Mouse (Mus musculus): Measurements from ENCODE around the gene Atg10. TPM values are rescaled to one million over a fixed set of nuclear protein-coding genes. Genes with fewer than 3 reads are reported as not detected.
A peak's percentile ranks its signal among the peaks of the same experiment; 100 is the strongest.

Gene Atg10
- polyA plus RNA-seq, 1 experiment from 2014 or later, result 15.1 TPM

DNA sequence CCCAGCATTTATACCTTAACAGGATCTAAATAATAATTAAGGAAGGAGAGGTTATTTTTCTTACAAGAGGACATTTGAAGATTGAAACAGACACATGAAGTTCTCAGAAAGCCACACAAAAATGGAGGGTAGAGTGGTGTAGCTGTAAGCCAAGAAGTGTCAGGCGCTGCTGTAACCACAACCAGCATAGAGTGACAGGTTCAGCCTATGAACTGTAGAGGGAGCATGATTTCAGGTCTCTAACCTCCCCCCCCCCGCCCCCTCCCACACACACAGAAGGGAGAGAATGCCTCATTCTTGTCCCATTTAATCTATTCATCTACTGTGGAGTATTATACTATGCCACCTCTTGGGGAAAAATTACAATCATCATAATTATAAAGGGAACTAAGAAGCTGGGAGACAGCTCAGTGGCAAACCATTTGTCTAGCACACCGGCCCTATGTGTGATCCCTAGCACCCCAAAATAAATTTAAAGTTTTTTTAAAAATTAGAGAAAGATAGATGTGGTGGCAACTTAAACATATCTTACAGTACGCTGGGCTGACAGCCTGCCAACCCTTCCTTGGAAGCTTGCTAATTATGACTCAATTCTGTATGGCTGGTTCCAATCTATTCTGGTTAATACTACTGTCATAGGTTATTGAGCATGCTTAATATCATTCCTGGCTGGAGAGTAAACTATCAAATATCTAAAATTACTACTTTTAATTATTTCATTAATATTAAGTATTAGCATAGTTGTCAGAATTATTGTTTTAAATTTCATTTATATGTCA is 68.2 kb downstream of the Atg10 start:
- Histone ChIP-seq H3K27ac (no peak overlapping the region), H3K36me3 (no peaks in the 10 kb centered on the region), H3K4me3 (no peak overlapping the region), H3K4me1 (no peaks in the 10 kb centered on the region), H3K27me3 (ENCODE audit: insufficient read depth, poor library complexity, severe bottlenecking) (no peaks in the 10 kb centered on the region), H3K9me3 (no peaks in the 10 kb centered on the region)
- DNase-seq (ENCODE audit: low spot score), result no peak
- WGBS, result 75% methylated on average over 4 of the region's 4 CpGs

DNA sequence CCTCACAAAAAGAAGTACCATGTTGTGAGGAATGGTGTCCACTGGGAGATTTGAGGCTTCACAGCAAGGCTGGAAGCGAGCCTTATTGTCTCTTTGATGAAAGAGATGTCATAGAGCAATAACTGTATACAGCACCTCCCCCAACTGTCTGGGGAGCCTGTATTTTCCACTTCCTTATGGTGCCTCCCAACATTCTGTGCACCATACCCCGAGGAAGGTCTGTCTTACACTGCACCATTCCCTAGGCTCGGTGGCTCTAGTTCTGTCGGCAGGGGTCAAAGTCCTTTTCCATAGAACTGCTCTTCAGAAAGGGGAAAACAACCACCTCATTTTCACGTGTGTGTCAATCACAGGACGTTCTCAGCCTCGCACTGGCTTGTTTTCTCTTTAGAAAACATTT is 69.1 kb downstream of the Atg10 start:
- Histone ChIP-seq H3K4me3 (no peak overlapping the region), H3K4me1 (no peaks in the 10 kb centered on the region), H3K27ac (no peak overlapping the region), H3K27me3 (ENCODE audit: insufficient read depth, poor library complexity, severe bottlenecking) (no peaks in the 10 kb centered on the region), H3K36me3 (no peaks in the 10 kb centered on the region), H3K9me3 (no peaks in the 10 kb centered on the region)
- WGBS, result 78% methylated on average over 7 of the region's 7 CpGs
- no peak for DNase-seq (ENCODE audit: low spot score)

DNA sequence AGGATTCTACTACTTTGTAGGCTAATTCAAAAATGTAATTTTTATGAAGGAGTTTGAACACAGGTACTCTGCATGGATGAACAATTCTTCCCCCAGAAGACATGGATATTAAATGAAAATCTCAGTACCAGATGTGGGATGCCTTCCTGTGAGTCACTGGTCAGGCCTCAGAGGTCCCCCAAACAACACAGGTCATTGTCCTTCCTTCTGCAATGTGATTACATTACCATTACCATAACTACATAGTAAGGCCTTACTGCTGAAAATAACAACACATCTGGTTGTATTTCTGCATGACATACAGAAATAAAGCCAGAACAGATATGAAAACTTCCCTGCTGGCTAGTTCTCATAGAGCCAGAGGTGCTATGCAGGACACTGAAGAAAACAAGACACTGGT is 87.4 kb downstream of the Atg10 start:
- H3K27ac ChIP-seq, result no peak overlapping the region
- H3K4me3 ChIP-seq, result no peak overlapping the region
- peaks cover 7% of the 10 kb centered on the region; the same call in 1 of the 2 replicates for H3K4me1 ChIP-seq
- no peaks in the 10 kb centered on the region for H3K27me3 ChIP-seq (ENCODE audit: insufficient read depth, poor library complexity, severe bottlenecking)
- no peaks in the 10 kb centered on the region for H3K9me3 ChIP-seq
- no peaks in the 10 kb centered on the region for H3K36me3 ChIP-seq
- DNase-seq (ENCODE audit: low spot score), result no peak

DNA sequence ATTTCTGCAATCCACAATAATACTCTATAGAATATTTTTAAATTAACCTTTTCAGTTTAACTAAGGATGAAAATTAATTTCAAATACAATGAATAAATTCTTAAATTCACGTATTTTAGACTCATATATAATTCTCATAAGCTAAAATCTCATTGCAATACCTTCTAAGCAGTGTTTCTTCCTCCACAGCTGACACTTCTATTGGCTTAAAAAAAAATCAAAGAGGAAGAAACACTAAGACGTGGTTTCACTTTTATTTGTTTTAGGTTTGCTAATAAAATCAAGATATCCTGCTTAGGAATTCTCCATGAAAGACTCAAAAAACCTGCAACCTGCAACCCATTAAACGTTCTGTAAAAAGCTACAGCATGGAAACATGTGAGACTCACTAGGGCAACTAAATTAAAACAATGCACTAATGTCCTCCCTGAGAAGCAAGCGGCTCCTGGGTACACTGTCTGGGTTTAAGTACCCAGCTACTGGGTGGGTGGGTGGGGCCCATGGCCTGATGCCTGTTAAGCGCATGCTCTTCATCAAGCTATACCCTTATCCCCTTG is 90.4 kb downstream of the Atg10 start:
- Histone ChIP-seq H3K9me3 (no peaks in the 10 kb centered on the region), H3K27ac (no peak overlapping the region), H3K4me1 (peaks cover 5% of the 10 kb centered on the region; the same call in 1 of the 2 replicates), H3K4me3 (no peak overlapping the region), H3K36me3 (no peaks in the 10 kb centered on the region), H3K27me3 (ENCODE audit: insufficient read depth, poor library complexity, severe bottlenecking) (no peaks in the 10 kb centered on the region)
- WGBS, result 78% methylated on average over 5 of the region's 5 CpGs
- no peak for DNase-seq (ENCODE audit: low spot score)

DNA sequence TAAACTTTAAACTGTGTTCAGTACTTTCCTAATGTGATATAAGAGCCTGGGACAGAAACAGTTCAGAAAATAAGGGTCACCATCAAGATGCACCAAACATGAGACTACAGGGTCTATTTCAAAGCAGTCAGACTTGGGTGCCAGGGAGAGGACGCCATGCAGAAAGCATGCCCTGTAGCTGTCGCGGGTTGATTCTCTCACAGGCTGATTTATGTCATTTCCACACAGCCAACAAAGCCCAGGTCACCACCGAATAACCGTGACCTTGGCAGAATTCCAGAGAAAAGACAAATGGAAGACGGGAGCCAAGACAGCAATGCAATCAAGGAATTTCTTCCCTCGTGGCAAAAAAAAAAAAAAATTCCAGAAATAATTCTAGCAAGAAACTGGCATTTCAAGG is 94.7 kb downstream of the Atg10 start:
- Histone ChIP-seq H3K4me3 (no peak overlapping the region), H3K27me3 (ENCODE audit: insufficient read depth, poor library complexity, severe bottlenecking) (no peaks in the 10 kb centered on the region), H3K36me3 (no peaks in the 10 kb centered on the region), H3K4me1 (peaks cover 5% of the 10 kb centered on the region; the same call in 1 of the 2 replicates), H3K27ac (no peak overlapping the region), H3K9me3 (no peaks in the 10 kb centered on the region)
- WGBS, result 51% methylated on average over 7 of the region's 7 CpGs
- DNase-seq (ENCODE audit: low spot score), result no peak

DNA sequence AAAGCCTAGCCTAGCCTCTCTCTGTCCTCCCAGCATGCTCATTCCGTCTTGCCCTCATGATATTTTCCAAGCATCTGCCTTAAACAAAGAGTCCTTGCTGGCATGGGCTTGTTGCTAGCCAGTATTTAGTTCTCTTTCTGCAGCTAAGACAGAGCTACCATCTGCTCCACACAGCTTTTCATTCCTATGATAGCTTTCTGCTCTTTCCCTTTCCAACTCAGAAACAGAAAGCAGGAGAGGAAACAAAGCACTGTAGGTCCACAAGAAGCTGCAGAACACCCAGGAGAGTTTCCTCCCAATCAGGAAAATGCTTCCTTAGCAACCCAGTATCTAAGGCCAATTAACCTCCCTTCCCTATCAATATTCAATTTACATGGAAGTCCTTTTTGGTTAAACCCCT is 95.2 kb downstream of the Atg10 start:
- H3K9me3 ChIP-seq, result no peaks in the 10 kb centered on the region
- H3K36me3 ChIP-seq, result no peaks in the 10 kb centered on the region
- no peaks in the 10 kb centered on the region for H3K27me3 ChIP-seq (ENCODE audit: insufficient read depth, poor library complexity, severe bottlenecking)
- no peak overlapping the region for H3K27ac ChIP-seq
- no peak for DNase-seq (ENCODE audit: low spot score)
- no peak overlapping the region for H3K4me3 ChIP-seq
- H3K4me1 ChIP-seq, result peaks cover 5% of the 10 kb centered on the region; the same call in 1 of the 2 replicates
- WGBS, result 68% methylated on average over 1 of the region's 1 CpGs

DNA sequence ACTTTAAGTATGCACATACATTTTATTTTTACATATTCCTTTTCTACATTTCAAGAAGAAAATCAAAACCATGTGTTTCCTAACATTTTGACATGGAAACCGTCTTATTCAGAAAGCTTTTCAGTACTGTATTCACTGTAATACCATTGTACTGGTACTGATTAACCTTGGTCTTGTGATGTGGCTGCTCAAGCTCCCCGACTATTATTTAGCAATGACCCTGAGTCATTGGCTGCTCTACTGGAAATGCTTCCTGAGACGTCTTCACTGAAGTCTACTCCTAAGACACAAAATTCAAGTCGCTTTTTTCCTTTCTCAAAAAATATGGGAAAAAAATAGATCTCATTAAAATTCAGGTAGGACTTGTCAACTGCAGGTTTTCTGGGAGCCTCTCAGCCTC is 105.6 kb downstream of the Atg10 start:
- WGBS, result 82% methylated on average over 4 of the region's 4 CpGs
- Histone ChIP-seq H3K27ac (no peak overlapping the region), H3K4me3 (no peak overlapping the region)

DNA sequence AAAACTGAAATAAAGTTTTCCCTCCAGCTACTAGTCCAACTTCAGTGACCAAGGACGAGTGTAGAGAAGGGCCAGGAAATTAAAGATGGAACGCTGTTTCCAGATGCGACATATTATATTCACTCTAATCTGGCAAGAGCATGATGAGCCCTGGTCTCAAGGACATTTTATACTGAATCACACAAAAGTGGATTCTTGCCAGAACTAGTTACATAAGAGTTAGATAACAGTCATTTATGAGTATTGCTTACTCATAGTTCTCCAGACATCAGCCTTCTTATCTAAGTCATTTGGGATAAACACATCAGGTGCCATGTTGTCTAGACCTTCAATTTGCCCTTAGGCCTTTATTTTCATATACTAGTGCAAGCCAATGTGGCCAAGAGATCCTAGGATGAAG is 108.9 kb downstream of the Atg10 start:
- no peak overlapping the region for H3K4me3 ChIP-seq
- WGBS, result 87% methylated on average over 3 of the region's 3 CpGs
- no peaks in the 10 kb centered on the region for H3K36me3 ChIP-seq
- H3K4me1 ChIP-seq, result no peaks in the 10 kb centered on the region
- no peak for DNase-seq (ENCODE audit: low spot score)
- no peaks in the 10 kb centered on the region for H3K27me3 ChIP-seq (ENCODE audit: insufficient read depth, poor library complexity, severe bottlenecking)
- H3K27ac ChIP-seq, result no peak overlapping the region
- no peaks in the 10 kb centered on the region for H3K9me3 ChIP-seq

More for the DNA sequence above, 105.6 kb downstream of the Atg10 start:
- H3K27me3 ChIP-seq (ENCODE audit: insufficient read depth, poor library complexity, severe bottlenecking), result no peaks in the 10 kb centered on the region
- no peaks in the 10 kb centered on the region for H3K36me3 ChIP-seq
- no peak for DNase-seq (ENCODE audit: low spot score)
- H3K4me1 ChIP-seq, result no peaks in the 10 kb centered on the region
- H3K9me3 ChIP-seq, result no peaks in the 10 kb centered on the region

DNA sequence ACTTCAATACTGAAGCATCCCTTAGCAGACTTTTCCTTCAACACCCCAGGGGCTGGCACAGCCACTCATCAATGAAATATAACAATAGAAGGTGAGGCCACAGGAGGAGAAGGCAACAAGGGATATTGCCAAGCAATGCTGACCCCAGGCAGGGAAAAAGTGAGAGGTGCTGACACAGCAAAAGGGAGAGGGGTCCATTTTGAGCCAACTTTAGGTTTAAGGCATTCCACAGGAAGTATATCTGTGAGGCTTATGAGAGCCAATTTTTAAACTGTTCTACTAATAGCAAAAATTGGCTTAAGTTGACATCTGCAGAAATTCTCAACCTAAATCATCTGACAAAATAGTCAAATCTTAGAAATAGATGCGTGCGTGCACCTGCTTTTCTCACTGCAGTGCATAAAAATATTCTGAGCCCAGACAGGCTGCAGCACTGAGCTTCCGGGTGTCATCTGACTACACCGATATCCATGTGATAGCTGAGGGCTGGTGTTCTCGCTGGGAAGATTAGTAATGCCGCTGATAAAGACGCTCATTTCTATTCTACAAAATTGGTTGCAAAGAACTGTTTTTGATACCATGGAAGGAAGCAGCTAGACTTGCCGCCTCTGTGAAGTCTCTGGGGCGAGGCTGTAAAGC is 116.3 kb downstream of the Atg10 start:
- no peaks in the 10 kb centered on the region for H3K27me3 ChIP-seq (ENCODE audit: insufficient read depth, poor library complexity, severe bottlenecking)
- H3K27ac ChIP-seq, result no peak overlapping the region
- no peaks in the 10 kb centered on the region for H3K36me3 ChIP-seq
- WGBS, result 82% methylated on average over 9 of the region's 9 CpGs
- no peak for DNase-seq (ENCODE audit: low spot score)
- H3K4me3 ChIP-seq, result no peak overlapping the region
- no peaks in the 10 kb centered on the region for H3K9me3 ChIP-seq
- H3K4me1 ChIP-seq, result no peaks in the 10 kb centered on the region

DNA sequence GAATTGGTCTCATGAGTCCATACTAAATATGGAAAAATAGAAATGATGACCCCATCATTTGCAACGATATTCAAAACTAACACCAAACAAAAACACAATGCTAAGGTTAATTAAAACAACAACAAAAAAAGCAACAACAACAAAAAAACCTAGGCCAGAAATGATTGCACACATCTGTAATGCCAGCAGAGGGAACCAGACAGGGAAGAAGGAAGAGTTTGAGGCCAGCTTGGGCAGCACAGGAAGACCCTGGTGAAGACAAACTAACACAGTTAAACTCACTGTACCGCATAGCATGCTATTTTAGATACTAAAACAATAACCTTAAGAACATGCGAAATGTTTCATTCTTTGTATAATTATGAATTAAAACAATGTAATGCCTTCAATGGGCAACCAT is 121.5 kb downstream of the Atg10 start:
- Histone ChIP-seq H3K27ac (no peak overlapping the region), H3K27me3 (ENCODE audit: insufficient read depth, poor library complexity, severe bottlenecking) (no peaks in the 10 kb centered on the region), H3K36me3 (no peaks in the 10 kb centered on the region), H3K4me1 (no peaks in the 10 kb centered on the region), H3K9me3 (no peaks in the 10 kb centered on the region), H3K4me3 (no peak overlapping the region)
- WGBS, result 82% methylated on average over 3 of the region's 3 CpGs
- DNase-seq (ENCODE audit: low spot score), result no peak

DNA sequence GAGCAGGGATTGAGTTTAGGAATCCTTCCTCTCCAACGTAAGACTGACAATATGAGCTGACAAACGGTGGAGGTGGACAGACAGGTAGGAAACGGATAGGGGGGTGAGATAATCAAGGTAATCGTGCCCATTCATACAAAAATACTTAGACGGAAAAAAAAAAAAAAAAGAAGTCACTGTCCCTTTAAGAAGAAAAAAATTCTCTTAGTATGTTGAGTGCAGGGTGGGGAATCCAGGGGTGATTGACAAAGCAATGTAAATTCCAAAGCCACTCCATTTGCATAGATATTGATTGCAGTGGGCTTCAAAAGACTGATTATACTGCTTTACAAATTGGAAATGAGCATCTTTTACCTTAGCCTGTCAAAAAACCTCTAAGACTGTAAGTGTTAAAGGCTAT is 123.4 kb downstream of the Atg10 start:
- Histone ChIP-seq H3K4me1 (no peaks in the 10 kb centered on the region), H3K4me3 (no peak overlapping the region), H3K9me3 (no peaks in the 10 kb centered on the region), H3K27me3 (ENCODE audit: insufficient read depth, poor library complexity, severe bottlenecking) (no peaks in the 10 kb centered on the region), H3K27ac (no peak overlapping the region), H3K36me3 (no peaks in the 10 kb centered on the region)
- WGBS, result 71% methylated on average over 5 of the region's 5 CpGs
- DNase-seq (ENCODE audit: low spot score), result no peak

DNA sequence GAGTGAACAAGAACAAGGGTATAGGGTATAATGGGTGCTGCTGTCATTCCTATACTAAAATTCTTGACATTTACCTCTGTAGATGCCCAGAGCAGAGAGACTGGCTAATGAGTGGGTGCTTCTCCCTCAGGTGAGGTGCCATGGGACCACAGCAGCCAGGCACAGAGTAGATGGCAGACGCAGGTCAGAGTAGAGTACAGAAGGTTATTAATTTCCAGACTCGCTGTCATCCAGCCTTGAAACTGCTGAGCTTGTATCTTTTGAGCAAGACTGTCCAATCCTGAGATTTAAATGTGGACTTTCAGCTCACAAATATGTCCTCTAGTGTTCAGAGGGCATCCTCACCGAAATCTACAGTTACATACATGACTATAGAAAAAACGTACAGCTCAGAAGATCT is 128.9 kb downstream of the Atg10 start:
- 87% methylated on average over 4 of the region's 4 CpGs for WGBS
- H3K9me3 ChIP-seq, result no peaks in the 10 kb centered on the region
- DNase-seq (ENCODE audit: low spot score), result no peak
- no peaks in the 10 kb centered on the region for H3K27me3 ChIP-seq (ENCODE audit: insufficient read depth, poor library complexity, severe bottlenecking)
- no peak overlapping the region for H3K27ac ChIP-seq
- H3K4me1 ChIP-seq, result peaks cover 5% of the 10 kb centered on the region; the same call in 1 of the 2 replicates
- no peak overlapping the region for H3K4me3 ChIP-seq
- H3K36me3 ChIP-seq, result no peaks in the 10 kb centered on the region

DNA sequence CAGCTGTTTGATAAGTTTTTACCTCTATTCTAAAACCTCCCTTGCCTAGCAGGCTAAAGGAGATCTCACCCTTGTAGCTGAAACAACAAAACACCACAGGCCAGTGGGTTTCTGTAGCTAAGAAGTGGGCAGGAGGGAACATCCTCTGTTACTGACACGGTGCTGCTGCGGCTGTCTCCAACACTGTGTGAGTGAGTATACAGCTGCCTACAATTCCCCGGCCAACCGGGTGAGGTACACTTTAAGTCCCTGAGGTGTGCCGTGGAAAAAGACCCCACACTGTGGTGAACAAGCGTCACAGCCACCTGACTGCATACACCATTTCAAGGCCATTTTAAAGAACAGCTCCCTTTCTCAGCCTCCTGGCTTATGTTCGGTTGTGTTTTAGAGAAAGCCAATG is 129.6 kb downstream of the Atg10 start:
- 51% methylated on average over 7 of the region's 7 CpGs for WGBS
- H3K27me3 ChIP-seq (ENCODE audit: insufficient read depth, poor library complexity, severe bottlenecking), result no peaks in the 10 kb centered on the region
- no peaks in the 10 kb centered on the region for H3K9me3 ChIP-seq
- peak overlapping the region; percentile 38 for H3K27ac ChIP-seq
- H3K36me3 ChIP-seq, result no peaks in the 10 kb centered on the region
- H3K4me1 ChIP-seq, result peaks cover 8% of the 10 kb centered on the region; the same call in 1 of the 2 replicates
- H3K4me3 ChIP-seq, result no peak overlapping the region
- DNase-seq (ENCODE audit: low spot score), result no peak

Measured in heart, embryonic 10.5 days (tissue).